ENCODE assay signal across 10 mouse cellular contexts in the genomic region with DNA sequence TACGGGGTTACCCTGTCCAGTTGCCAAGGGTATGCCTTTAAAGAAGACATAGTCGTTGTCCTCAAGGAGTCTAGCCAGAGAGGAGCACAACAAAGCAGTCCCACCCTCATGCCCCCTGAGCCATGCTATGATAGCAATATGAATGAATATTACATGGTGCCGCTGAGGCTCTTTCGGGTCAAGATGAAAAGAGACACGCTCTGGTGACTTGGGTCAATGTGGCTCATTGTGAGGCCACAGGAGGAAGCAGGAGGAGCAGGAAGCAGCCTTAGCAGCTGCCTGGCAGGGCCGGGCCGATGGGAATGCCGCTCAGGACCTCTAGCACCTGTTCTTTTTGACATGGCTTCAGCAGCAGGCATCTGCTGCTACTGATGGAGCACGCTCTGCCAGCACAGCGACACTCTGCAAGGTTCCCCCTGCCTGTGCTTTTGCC.
DNase-seq lines count a peak whose midpoint lies in the region; ATAC-seq and TF ChIP-seq lines count a peak whose summit lies in the region.
"Had no signal": no experiment of that assay in that cellular context is flagged by ENCODE, and none has a peak within 500 bp of the region (broad histone marks: within the 10 kb centered on the region; RNA-seq: fewer than 3 reads in every experiment).

No protein-coding gene starts in this region.

- no peaks in the 10 kb centered on the region for H3K9me3 ChIP-seq in erythroblast, embryonic 14.5 days (ENCODE audit: control insufficient read depth, low read length)
- H3K9me3 ChIP-seq in liver, embryonic 11.5 days (ENCODE audit: control insufficient read depth, low read length) = no peaks in the 10 kb centered on the region

- peak overlapping the region; percentile 43 for H3K4me2 ChIP-seq in liver, embryonic 11.5 days

- TF ChIP-seq POLR2A in testis, adult 2 months (IDR thresholded peaks at IDR 0.05; ENCODE audit: control insufficient read depth, low read depth, low read length) = no peak

- H3K4me3 ChIP-seq in erythroblast, embryonic 14.5 days (replicated peaks) = peak overlapping the region; percentile 20
- H3K4me3 ChIP-seq in testis, adult 2 months (ENCODE audit: control insufficient read depth, low read depth, low read length) = peak overlapping the region; percentile 62
- no peak overlapping the region for H3K4me3 ChIP-seq in liver, embryonic 11.5 days (ENCODE audit: low read depth, low read length)

- 76% methylated on average over 10 of the region's 10 CpGs for WGBS in liver, embryonic 11.5 days

- no peak for DNase-seq in testis, postnatal 10 days (ENCODE audit: low spot score)
- no peak for DNase-seq in liver, embryonic 11.5 days (ENCODE audit: low spot score)
- no peak for DNase-seq in yolk sac, embryonic 10.5 days (ENCODE audit: low spot score)
- DNase-seq in left cerebral cortex, adult 18-20 months (ENCODE audit: low spot score in 2 of 2) = no peak
- no peak for DNase-seq in frontal cortex, postnatal 14 days (ENCODE audit: low spot score in 2 of 2)
- DNase-seq: thymus, postnatal 4 days had no signal

- TF ChIP-seq CTCF in testis, adult 2 months (IDR thresholded peaks at IDR 0.05; ENCODE audit: control insufficient read depth, insufficient read depth, insufficient replicate concordance, low read depth, low read length) = no peak

- H3K36me3 ChIP-seq in erythroblast, embryonic 14.5 days (ENCODE audit: control insufficient read depth) = no peaks in the 10 kb centered on the region; the same call in 1 of the 2 replicates
- no peaks in the 10 kb centered on the region for H3K36me3 ChIP-seq in testis, adult 2 months (ENCODE audit: control insufficient read depth, insufficient read depth, low read length)
- H3K36me3 ChIP-seq in liver, embryonic 11.5 days (ENCODE audit: control insufficient read depth, insufficient read depth, low read length) = no peaks in the 10 kb centered on the region

- no peak overlapping the region for H3K27ac ChIP-seq in testis, adult 2 months (ENCODE audit: control insufficient read depth, insufficient read depth, low read depth, low read length)
- H3K27ac ChIP-seq in liver, embryonic 11.5 days (ENCODE audit: low read depth, low read length) = peak overlapping the region; percentile 71
- H3K27ac ChIP-seq: kidney, postnatal 0 days had no signal

- peaks cover 65% of the 10 kb centered on the region for H3K4me1 ChIP-seq in erythroblast, embryonic 14.5 days (ENCODE audit: control insufficient read depth)
- H3K4me1 ChIP-seq in testis, adult 2 months (ENCODE audit: control insufficient read depth, insufficient read depth, low read length) = peaks cover 6% of the 10 kb centered on the region
- H3K4me1 ChIP-seq in liver, embryonic 11.5 days (replicated peaks; ENCODE audit: control insufficient read depth, insufficient read depth, low read length) = peaks cover 24% of the 10 kb centered on the region

- ATAC-seq in erythroblast, adult 5-6 weeks (replicated peaks; ENCODE audit: low FRiP score, poor library complexity, severe bottlenecking) = no peak
- ATAC-seq in liver, embryonic 11.5 days (replicated peaks; ENCODE audit: low FRiP score) = peak; percentile 27; the same call in 1 of the 2 replicates

- no peaks in the 10 kb centered on the region for H3K27me3 ChIP-seq in erythroblast, embryonic 14.5 days (ENCODE audit: control insufficient read depth)
- H3K27me3 ChIP-seq in testis, adult 2 months (ENCODE audit: control insufficient read depth, insufficient read depth, low read length) = no peaks in the 10 kb centered on the region
- no peaks in the 10 kb centered on the region for H3K27me3 ChIP-seq in liver, embryonic 11.5 days (replicated peaks; ENCODE audit: control insufficient read depth, insufficient read depth, low read length)

- H3K9ac ChIP-seq in liver, embryonic 11.5 days (ENCODE audit: low read depth, low read length) = peak overlapping the region; percentile 48
